Mouse (Mus musculus) neural tube, embryonic 15.5 days (tissue): ENCODE measurements at regions not wholly inside any gene's neighbourhood (a gene's known extent, or its start where the extent isn't known, plus 50 kb on each side); places are given as distances from the start of the nearest gene placed in this dataset.

Experiments used
- ATAC-seq: fragments of 200-750 bp; cut with Nextera tagmentation; 2 replicates; pipeline ENCODE4 v1.8.0; 2017; ENCODE audit warnings: mild to moderate bottlenecking, moderate TSS enrichment, moderate library complexity; ENCODE audit not compliant: low FRiP score
- H3K27ac ChIP-seq: fragments of 300-500 bp; sonication (generic); replicated peaks from 2 replicates; pipeline ENCODE4 v1.5.1; 2015; ENCODE audit warnings: mild to moderate bottlenecking, inconsistent platforms
- H3K27me3 ChIP-seq: fragments of 300-500 bp; sonication (generic); replicated peaks from 2 replicates; pipeline ENCODE4 v1.6.1; 2015; ENCODE audit warnings: inconsistent platforms
- H3K36me3 ChIP-seq: fragments of 300-500 bp; sonication (generic); 2 replicates; pipeline ENCODE4 v1.6.1; 2015; ENCODE audit warnings: inconsistent platforms
- H3K4me1 ChIP-seq: fragments of 300-500 bp; sonication (generic); 2 replicates; pipeline ENCODE4 v1.6.1; 2015; ENCODE audit warnings: inconsistent platforms
- H3K4me2 ChIP-seq: fragments of 300-500 bp; sonication (generic); 2 replicates; pipeline ENCODE4 v1.6.1; 2015; ENCODE audit warnings: inconsistent platforms, mild to moderate bottlenecking, moderate library complexity
- H3K4me3 ChIP-seq: fragments of 300-500 bp; sonication (generic); replicated peaks from 2 replicates; pipeline ENCODE4 v1.5.1; 2015; ENCODE audit warnings: mild to moderate bottlenecking, inconsistent platforms
- H3K9ac ChIP-seq: fragments of 300-500 bp; sonication (generic); replicated peaks from 2 replicates; pipeline ENCODE4 v1.6.1; 2015; ENCODE audit warnings: mild to moderate bottlenecking, inconsistent platforms
- H3K9me3 ChIP-seq: fragments of 300-500 bp; sonication (generic); replicated peaks from 2 replicates; pipeline ENCODE4 v1.6.1; 2016; ENCODE audit warnings: inconsistent platforms
- WGBS: fragments of 180-500 bp; shearing (Covaris S2); methylation state at CpG from one replicate; pipeline ENCODE4 v1.1.7; 2015; ENCODE audit warnings: mixed read lengths; 5-methylcytosine and 5-hydroxymethylcytosine counted together

GRCm38 (mm10) chr15:86811821-86812220, 597.6 kb downstream of the Tbc1d22a start:
- Histone ChIP-seq H3K27me3 (no peaks in the 10 kb centered on the region; the same call in 1 of the 2 replicates), H3K9ac (no peak overlapping the region), H3K9me3 (no peaks in the 10 kb centered on the region), H3K4me1 (no peaks in the 10 kb centered on the region), H3K27ac (no peak overlapping the region), H3K36me3 (no peaks in the 10 kb centered on the region), H3K4me2 (no peak overlapping the region), H3K4me3 (no peak overlapping the region)
- no peak for ATAC-seq
- 90% methylated on average over 2 of the region's 2 CpGs for WGBS

- no peaks in the 10 kb centered on the region for H3K9me3 ChIP-seq
- H3K27ac ChIP-seq: no peak overlapping the region
- no peaks in the 10 kb centered on the region for H3K36me3 ChIP-seq
- 75% methylated on average over 8 of the region's 8 CpGs for WGBS
- H3K4me1 ChIP-seq: no peaks in the 10 kb centered on the region
- H3K27me3 ChIP-seq: peaks cover 2% of the 10 kb centered on the region; the same call in 1 of the 2 replicates
- H3K9ac ChIP-seq: no peak overlapping the region
- no peak overlapping the region for H3K4me3 ChIP-seq
- no peak for ATAC-seq
- no peak overlapping the region for H3K4me2 ChIP-seq
Measured at GRCm38 (mm10) chr15:86814808-86815421, 600.7 kb downstream of the Tbc1d22a start.

- no peak overlapping the region for H3K9ac ChIP-seq
- no peak for ATAC-seq
- H3K4me2 ChIP-seq: no peak overlapping the region
- WGBS: 44% methylated on average over 6 of the region's 6 CpGs
- H3K27me3 ChIP-seq: no peaks in the 10 kb centered on the region
- H3K27ac ChIP-seq: peak overlapping the region; percentile 71
- no peak overlapping the region for H3K4me3 ChIP-seq
- H3K36me3 ChIP-seq: no peaks in the 10 kb centered on the region
- peaks cover 7% of the 10 kb centered on the region for H3K4me1 ChIP-seq
- no peaks in the 10 kb centered on the region for H3K9me3 ChIP-seq
Measured at GRCm38 (mm10) chr15:86835996-86836395, 621.7 kb downstream of the Tbc1d22a start.

GRCm38 (mm10) chr15:86852161-86852870, 638.1 kb downstream of the Tbc1d22a start:
- Histone ChIP-seq H3K27me3 (no peaks in the 10 kb centered on the region), H3K4me2 (no peak overlapping the region), H3K4me3 (no peak overlapping the region), H3K9me3 (no peaks in the 10 kb centered on the region), H3K36me3 (no peaks in the 10 kb centered on the region), H3K27ac (no peak overlapping the region), H3K9ac (no peak overlapping the region), H3K4me1 (no peaks in the 10 kb centered on the region)
- ATAC-seq: no peak
- WGBS: 35% methylated on average over 11 of the region's 11 CpGs

- H3K27ac ChIP-seq: no peak overlapping the region
- H3K9me3 ChIP-seq: no peaks in the 10 kb centered on the region
- no peak for ATAC-seq
- 0 out of 2 replicates have a peak, but pooled peaks cover 5% of the 10 kb centered on the region for H3K4me1 ChIP-seq
- no peak overlapping the region for H3K4me2 ChIP-seq
- H3K9ac ChIP-seq: no peak overlapping the region
- H3K4me3 ChIP-seq: no peak overlapping the region
- no peaks in the 10 kb centered on the region for H3K36me3 ChIP-seq
- no peaks in the 10 kb centered on the region for H3K27me3 ChIP-seq
- 41% methylated on average over 3 of the region's 3 CpGs for WGBS
Measured at GRCm38 (mm10) chr15:86858356-86858906, 644.2 kb downstream of the Tbc1d22a start.

- 18% methylated on average over 7 of the region's 7 CpGs for WGBS
Measured at GRCm38 (mm10) chr15:86875721-86876309, 661.6 kb downstream of the Tbc1d22a start.

GRCm38 (mm10) chr15:86896974-86897373, 647.1 kb upstream of the Fam19a5 start:
- no peak for ATAC-seq

More at GRCm38 (mm10) chr15:86875721-86876309, 661.6 kb downstream of the Tbc1d22a start:
- Histone ChIP-seq H3K4me1 (peaks cover 13% of the 10 kb centered on the region), H3K9ac (no peak overlapping the region), H3K9me3 (no peaks in the 10 kb centered on the region), H3K4me3 (no peak overlapping the region), H3K4me2 (peak overlapping the region; percentile 15), H3K36me3 (no peaks in the 10 kb centered on the region), H3K27ac (no peak overlapping the region), H3K27me3 (no peaks in the 10 kb centered on the region)
- no peak for ATAC-seq

GRCm38 (mm10) chr15:86899961-86900360, 644.1 kb upstream of the Fam19a5 start:
- 52% methylated on average over 1 of the region's 1 CpGs for WGBS
- H3K9ac ChIP-seq: no peak overlapping the region
- H3K4me2 ChIP-seq: no peak overlapping the region
- no peaks in the 10 kb centered on the region for H3K36me3 ChIP-seq
- ATAC-seq: no peak
- H3K4me1 ChIP-seq: no peaks in the 10 kb centered on the region; the same call in 1 of the 2 replicates
- H3K27ac ChIP-seq: no peak overlapping the region
- H3K4me3 ChIP-seq: no peak overlapping the region
- H3K9me3 ChIP-seq: no peaks in the 10 kb centered on the region
- no peaks in the 10 kb centered on the region for H3K27me3 ChIP-seq

More at GRCm38 (mm10) chr15:86896974-86897373, 647.1 kb upstream of the Fam19a5 start:
- Histone ChIP-seq H3K36me3 (no peaks in the 10 kb centered on the region), H3K4me1 (no peaks in the 10 kb centered on the region), H3K4me3 (no peak overlapping the region), H3K9me3 (no peaks in the 10 kb centered on the region), H3K27ac (no peak overlapping the region), H3K27me3 (no peaks in the 10 kb centered on the region), H3K9ac (no peak overlapping the region), H3K4me2 (no peak overlapping the region)
- WGBS: 66% methylated on average over 6 of the region's 6 CpGs

GRCm38 (mm10) chr15:86903006-86903405, 641.1 kb upstream of the Fam19a5 start:
- H3K36me3 ChIP-seq: no peaks in the 10 kb centered on the region
- H3K27ac ChIP-seq: no peak overlapping the region
- no peaks in the 10 kb centered on the region; the same call in 1 of the 2 replicates for H3K4me1 ChIP-seq
- 16% methylated on average over 3 of the region's 3 CpGs for WGBS
- no peak overlapping the region for H3K9ac ChIP-seq
- no peak overlapping the region for H3K4me2 ChIP-seq
- no peak overlapping the region for H3K4me3 ChIP-seq
- ATAC-seq: no peak
- H3K9me3 ChIP-seq: no peaks in the 10 kb centered on the region
- no peaks in the 10 kb centered on the region for H3K27me3 ChIP-seq

GRCm38 (mm10) chr15:86913276-86913675, 630.8 kb upstream of the Fam19a5 start:
- Histone ChIP-seq H3K36me3 (no peaks in the 10 kb centered on the region), H3K4me1 (no peaks in the 10 kb centered on the region), H3K4me3 (no peak overlapping the region), H3K27ac (no peak overlapping the region), H3K9me3 (no peaks in the 10 kb centered on the region), H3K27me3 (no peaks in the 10 kb centered on the region), H3K4me2 (no peak overlapping the region), H3K9ac (no peak overlapping the region)
- WGBS: 56% methylated on average over 3 of the region's 3 CpGs
- ATAC-seq: no peak

GRCm38 (mm10) chr15:86917891-86918290, 626.2 kb upstream of the Fam19a5 start:
- WGBS: 91% methylated on average over 8 of the region's 8 CpGs
- Histone ChIP-seq H3K9me3 (no peaks in the 10 kb centered on the region), H3K36me3 (no peaks in the 10 kb centered on the region), H3K27me3 (no peaks in the 10 kb centered on the region), H3K4me3 (no peak overlapping the region), H3K4me2 (no peak overlapping the region), H3K9ac (no peak overlapping the region), H3K27ac (no peak overlapping the region), H3K4me1 (peaks cover 21% of the 10 kb centered on the region)
- ATAC-seq: no peak
